Mouse (Mus musculus): Measurements from ENCODE around the gene Tuba3b. TPM values are rescaled to one million over a fixed set of nuclear protein-coding genes. Genes with fewer than 3 reads are reported as not detected.

Tuba3b gene
- total RNA-seq, 4 experiments from 2014 or later: not detected

GRCm38 (mm10) chr6:145664208-145664607 lies 48.7 kb downstream of the Tuba3b start:
- DNase-seq (ENCODE audit: low spot score in 2 of 2): no peak

- no peak for DNase-seq (ENCODE audit: low spot score in 2 of 2)
Measured at GRCm38 (mm10) chr6:145665751-145666150, 50.2 kb downstream of the Tuba3b start.

GRCm38 (mm10) chr6:145667654-145668053 lies 52.1 kb downstream of the Tuba3b start:
- DNase-seq (ENCODE audit: low spot score in 2 of 2): no peak

- no peak for DNase-seq (ENCODE audit: low spot score in 2 of 2)
Measured at GRCm38 (mm10) chr6:145669596-145670071, 54.1 kb downstream of the Tuba3b start.

Other genes starting within 250 kb of the Tuba3b start
- gene Lmntd1, start 1.4 kb upstream of the Tuba3b start, total RNA-seq (2022): under 1 TPM in 1 of 4 experiments, not detected in 3; 0.15 TPM
- 10 to 100 TPM; 24.1 to 34.3 (median 26.5) TPM for gene Rassf8, start 131.0 kb downstream of the Tuba3b start, total RNA-seq (2022)
- 10 to 100 TPM; 42.8 to 74.8 (median 45.1) TPM for gene Bhlhe41, start 249.8 kb downstream of the Tuba3b start, total RNA-seq (2022)